Mouse (Mus musculus): ENCODE measurements around the gene Gm4969. TPM values are rescaled to one million over a fixed set of nuclear protein-coding genes. Genes with fewer than 3 reads are reported as not detected.
"Not testable (repeated sequence)": the region's sequence is repeated elsewhere in the genome, so short reads cannot be mapped to it uniquely, and the experiment has no call there.

Gene Gm4969
- total RNA-seq, 2 experiments from 2014 or later: 9.4 to 11.0 TPM

DNA sequence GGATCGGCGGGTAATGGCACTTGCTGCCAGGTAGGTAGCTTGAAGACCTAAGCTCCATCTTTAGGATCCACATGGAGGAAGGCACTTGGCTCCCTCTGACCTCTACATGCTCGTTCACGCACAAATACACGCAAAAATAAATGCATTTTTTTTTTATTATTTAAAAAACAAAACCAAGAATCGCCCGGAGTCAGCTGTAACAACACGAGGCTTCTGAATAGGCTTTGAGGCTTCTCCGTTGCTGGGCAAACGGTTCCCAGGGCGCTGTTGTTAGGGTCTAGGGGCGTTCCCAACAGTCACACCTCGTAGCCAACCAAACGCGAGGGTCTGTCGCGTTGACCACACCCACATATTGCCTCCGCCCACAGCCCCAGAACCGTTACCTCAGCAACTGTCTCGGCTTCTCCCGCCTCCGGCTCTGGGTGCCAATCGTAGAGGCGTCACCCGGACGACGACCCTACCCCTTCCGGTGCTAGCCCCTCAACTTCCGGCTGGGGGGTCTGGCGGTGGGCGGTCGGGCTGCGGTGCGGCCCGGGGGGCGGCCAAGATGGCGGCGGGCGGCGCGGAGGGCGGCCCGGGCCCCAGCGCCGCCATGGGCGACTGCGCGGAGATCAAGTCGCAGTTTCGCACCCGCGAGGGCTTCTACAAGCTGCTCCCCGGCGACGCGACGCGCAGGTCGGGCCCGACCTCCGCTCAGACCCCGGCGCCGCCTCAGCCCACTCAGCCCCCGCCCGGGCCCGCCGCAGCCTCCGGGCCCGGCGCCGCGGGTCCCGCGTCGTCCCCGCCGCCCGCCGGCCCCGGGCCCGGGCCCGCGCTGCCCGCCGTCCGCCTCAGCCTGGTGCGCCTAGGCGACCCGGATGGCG, 42.2 kb downstream of the Gm4969 start, which contains the start of gene Dmwd:
Gene Dmwd, plus strand, starts transcription at position 505 of the 863 bp plus-strand sequence.
- intact Hi-C loops (cut with DNase I): no loop called here
- DNase-seq: peak; percentile 98

DNA sequence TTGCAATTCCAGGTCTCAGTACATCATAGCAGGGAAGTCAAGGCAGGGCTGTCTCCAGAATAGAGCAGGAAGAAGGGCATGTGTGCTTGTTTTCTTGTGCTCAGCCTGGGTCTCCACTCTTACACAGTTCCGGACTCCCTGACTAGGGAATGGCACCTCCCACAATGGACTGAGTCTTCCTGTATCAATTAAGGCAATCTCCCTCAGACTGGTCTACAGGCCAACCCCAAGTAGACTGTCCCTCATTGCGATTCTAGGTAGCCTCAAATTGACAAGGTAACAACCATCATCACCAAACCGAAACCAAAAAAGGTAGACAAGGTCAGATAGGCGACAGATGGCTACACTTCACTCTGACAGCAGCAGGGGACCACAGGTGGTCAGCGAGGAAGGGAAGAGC, 42.9 kb downstream of the Gm4969 start:
- intact Hi-C loops (cut with DNase I): no loop called here
- no peak for DNase-seq

DNA sequence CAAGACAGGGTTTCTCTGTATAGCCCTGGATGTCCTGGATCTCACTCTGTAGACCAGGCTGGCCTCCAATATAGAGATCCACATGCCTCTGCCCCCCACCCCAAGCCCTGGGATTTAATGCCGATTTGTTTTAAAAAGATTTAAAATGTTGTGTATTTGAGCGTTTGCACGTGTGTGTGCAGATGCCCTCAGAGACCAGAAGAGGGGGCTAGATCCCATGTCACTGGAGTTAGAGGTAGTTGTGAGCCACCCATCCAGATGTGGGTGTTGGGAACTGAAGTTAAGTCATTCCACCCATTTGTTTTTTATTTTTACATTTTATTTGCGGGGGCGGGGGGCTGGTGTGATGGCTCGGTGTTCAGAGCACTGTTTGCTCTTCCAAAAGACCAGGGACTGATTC, 43.7 kb downstream of the Gm4969 start:
- intact Hi-C loops (cut with DNase I): no loop called here

DNA sequence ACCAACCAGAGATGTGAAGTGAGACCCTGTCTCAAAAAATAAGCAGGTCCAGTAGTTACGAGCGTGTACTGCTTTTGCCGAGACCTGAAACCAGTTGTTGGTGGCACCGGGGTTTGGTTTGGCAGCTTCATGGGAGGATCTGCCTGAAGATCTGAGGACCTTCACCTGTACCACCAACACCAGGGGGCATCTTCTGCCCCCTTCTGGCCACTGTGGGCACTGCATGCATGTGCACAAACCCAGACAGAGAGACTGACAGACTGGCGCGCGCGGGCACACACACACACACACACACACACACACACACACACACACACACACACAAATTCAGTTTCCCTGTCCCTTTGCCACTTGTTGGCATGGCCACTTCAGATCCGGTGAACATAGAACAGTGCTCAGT, 44.7 kb downstream of the Gm4969 start:
- intact Hi-C loops (cut with DNase I): no loop called here
- peak; percentile 47 for DNase-seq

More for the DNA sequence above, 43.7 kb downstream of the Gm4969 start:
- no peak for DNase-seq

DNA sequence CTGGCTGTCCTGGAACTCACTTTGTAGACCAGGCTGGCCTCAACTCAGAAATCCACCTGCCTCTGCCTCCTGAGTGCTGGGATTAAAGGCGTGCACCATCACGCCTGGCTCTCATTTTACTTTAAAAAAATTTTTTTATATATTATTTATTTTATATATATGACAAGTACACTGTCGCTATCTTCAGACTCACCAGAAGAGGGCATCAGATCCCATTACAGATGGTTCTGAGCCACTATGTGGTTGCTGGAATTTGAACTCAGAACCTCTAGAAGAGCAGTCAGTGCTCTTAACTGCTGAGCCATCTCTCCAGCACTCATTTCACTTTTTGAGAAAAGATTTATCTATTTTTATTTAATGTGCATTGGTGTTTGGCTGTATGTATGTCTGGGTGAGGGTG, 47.1 kb downstream of the Gm4969 start:
- DNase-seq; intact Hi-C loops (cut with DNase I): not testable (repeated sequence)

DNA sequence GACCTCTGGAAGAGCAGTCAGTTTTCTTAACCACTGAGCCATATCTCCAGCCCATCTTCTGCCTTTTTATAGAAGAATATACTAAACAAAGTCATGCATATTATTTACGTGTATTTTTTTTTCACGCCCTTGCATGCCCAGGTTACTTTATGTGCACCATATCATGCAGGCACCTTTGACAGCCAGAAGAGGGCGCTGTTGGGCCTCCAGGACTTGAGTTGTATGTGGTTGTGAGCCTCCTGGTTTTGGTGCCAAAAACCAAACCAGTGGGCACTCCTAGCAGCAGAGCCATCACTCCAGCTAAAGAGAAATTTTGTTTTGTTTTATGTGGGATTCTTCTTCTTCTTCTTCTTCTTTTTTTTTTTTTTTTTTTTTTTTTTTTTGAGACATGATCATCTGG, 48.7 kb downstream of the Gm4969 start:
- no peak for DNase-seq
- intact Hi-C loops (cut with DNase I): no loop called here

DNA sequence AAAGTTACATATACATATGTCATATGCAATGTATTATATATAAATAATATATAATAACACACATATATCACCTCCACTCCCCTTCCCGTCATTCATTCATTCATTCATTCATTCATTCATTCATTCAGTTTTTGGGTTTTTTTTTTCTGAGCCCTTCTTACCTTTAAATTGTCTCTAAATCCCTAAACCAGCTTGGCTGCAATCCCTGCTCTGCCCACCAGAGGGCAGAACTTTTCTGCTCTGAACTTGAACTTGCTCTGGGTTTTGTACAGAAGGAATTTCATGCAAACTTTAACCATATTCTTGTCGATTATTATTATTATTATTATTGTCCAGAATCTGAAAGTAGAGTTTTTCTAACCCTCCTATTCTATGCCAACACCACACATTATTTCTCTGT, 49.5 kb downstream of the Gm4969 start:
- peak; percentile 68 for DNase-seq
- intact Hi-C loops (cut with DNase I): no loop called here

DNA sequence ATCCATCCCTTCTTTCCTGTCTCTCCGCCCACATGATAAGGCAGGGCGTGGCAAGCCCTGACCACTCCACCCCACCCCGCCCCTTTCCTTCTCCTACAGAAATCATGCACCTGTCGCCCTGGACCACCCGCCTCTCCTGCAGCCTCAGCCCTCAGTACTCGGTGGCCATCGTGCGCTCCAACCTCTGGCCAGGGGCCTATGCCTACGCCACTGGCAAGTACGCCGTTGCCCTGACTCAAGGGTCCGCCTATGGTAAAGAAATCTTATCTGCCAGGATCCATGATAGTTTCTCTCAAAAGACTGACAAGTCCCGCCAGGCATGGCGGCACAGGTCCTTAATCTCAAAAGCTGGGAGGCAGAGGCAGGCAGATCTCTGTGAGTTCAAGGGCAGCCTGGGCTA, 50.2 kb downstream of the Gm4969 start:
- intact Hi-C loops (cut with DNase I): no loop called here
- DNase-seq: no peak

DNA sequence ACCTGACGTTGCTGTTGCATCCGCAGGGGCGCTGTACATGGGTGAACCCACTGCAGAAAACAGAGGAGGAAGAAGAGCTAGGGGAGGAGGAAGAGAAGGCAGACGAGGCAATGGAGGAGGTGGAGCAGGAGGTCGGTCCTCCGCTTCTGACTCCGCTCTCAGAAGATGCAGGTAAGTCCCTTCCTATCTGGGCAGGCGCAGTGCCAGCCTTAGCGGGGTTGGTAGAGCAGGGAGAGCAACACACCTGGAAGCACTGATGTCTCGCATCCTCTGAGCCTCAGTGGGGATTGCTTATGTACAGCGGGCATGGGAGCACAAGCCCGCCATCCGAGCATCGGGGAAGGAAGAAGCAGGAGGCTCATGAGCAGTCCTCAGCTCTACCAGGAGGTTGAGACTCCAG, 51.1 kb downstream of the Gm4969 start:
- DNase-seq: no peak
- intact Hi-C loops (cut with DNase I): no loop called here

DNA sequence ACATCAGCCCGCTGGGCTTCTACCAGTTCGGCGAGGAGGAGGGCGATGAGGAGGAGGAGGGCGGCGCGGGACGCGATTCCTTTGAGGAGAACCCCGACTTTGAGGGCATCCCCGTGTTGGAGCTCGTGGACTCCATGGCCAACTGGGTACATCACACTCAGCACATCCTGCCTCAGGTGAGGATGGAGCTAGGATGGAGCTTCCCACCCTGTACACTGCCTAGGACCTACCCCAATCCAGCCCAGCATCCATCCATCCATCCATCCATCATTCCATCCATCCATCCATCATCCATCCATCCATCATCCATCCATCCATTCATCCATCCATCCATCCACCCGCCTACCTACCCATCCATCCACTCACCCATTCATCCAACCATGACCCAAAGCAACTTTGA, 52.3 kb downstream of the Gm4969 start:
- intact Hi-C loops (cut with DNase I): no loop called here
- DNase-seq: no peak

DNA sequence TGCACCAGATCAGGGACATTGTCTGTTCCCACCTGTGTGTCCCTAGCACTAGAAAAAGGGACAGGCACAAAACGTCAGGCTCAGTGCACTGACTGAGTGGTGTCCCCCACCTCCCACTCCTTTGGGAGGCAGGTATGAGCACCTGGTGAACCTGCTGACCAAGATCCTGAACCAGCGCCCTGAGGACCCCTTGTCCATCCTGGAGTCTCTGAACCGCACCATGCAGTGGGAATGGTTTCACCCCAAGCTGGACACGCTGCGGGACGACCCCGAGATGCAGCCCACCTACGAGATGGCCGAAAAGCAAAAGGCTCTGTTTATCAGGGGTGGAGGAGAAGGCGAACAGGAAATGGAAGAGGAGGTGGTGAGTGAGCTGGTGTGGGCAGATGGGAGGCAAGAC, 60.8 kb downstream of the Gm4969 start:
- intact Hi-C loops (cut with DNase I): no loop called here
- no peak for DNase-seq

DNA sequence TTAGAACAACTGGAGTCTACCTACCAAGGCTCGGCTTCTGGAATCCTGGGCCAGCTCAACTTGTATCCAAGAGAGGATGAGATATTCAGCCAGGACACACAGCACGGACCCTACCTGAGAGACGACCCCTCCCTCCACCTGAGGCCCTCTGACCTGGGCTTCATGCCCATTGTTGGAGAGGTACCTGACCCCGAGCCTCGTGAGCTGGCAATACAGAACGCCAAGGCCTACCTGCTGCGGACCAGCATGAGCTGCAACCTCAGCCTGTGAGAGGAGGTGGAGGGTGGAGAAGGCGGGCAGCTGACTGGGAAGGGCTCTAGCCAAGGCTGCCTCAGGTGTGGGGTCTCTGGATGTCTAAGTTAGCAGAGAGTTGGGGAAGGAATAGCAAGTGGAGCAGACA, 63.1 kb downstream of the Gm4969 start:
- intact Hi-C loops (cut with DNase I): no loop called here
- no peak for DNase-seq

DNA sequence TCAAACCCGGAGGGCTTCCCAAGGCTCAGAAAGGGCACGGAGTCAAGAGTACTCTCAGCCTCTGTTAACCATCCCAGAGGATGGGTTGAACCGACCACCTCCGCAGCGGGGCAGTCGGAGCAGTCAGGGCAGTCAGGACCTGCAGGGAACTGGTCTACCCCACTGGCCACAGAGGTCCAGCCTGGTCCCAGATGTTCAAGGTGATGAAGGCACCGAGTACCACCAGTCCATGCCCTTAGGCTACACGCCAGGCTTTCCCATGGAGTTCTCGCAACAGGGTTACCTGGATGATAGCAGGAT, 63.4 kb downstream of the Gm4969 start:
- no peak for DNase-seq
- intact Hi-C loops (cut with DNase I): no loop called here

DNA sequence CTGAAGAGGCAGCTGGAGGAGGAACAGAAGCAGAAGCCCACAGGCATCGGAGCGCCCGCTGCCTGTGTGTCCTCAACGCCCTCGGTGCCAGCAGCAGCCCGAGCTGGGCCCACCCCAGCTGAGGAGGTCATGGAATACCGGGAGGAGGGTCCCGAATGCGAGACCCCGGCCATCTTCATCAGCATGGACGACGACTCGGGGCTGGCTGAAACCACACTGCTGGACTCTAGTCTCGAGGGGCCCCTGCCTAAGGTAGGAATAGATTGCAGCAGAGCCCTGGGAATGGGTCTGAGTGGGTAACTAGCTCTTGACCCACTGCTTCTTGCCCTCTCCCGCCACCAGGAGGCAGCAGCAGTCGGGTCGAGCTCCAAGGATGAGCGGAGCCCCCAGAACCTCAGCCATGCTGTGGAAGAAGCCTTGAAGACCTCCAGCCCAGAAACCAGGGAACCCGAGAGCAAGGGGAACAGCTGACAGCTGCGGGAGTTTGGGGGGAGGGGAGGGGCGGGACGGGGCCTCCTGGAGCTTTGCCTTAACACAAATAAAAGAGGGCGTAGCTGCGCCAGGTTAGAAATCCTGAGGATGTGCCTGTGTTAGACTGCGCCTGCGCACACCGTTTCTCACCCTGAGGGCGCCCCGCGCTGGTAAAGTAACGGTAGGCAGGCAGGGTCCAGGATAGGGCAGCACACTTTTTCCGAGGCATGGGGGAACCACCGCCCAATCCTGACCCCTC, 64.0 kb downstream of the Gm4969 start, which contains the start of gene Rsph6a:
Gene Rsph6a, plus strand, starts transcription at position 644 of the 730 bp plus-strand sequence.
- peak; percentile 79 for DNase-seq
- intact Hi-C loops (cut with DNase I): no loop called here

DNA sequence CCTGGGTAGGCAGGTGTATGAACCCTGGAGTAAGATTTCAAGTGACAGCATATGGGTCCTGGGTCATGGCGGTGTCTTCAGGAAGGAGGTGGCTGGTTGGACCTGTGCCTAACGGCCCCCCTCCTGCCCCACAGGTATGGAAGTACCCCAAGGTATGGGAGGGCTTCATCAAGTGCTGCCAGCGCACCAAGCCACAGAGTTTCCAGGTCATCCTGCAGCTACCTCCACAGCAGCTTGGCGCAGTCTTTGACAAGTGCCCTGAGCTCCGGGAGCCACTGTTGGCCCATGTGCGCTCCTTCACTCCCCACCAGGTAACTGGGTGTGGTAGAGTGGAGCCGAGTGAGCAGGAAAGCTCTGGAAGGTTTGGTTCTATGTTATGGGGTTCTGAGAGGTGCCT, 65.0 kb downstream of the Gm4969 start:
- no peak for DNase-seq
- intact Hi-C loops (cut with DNase I): no loop called here

DNA sequence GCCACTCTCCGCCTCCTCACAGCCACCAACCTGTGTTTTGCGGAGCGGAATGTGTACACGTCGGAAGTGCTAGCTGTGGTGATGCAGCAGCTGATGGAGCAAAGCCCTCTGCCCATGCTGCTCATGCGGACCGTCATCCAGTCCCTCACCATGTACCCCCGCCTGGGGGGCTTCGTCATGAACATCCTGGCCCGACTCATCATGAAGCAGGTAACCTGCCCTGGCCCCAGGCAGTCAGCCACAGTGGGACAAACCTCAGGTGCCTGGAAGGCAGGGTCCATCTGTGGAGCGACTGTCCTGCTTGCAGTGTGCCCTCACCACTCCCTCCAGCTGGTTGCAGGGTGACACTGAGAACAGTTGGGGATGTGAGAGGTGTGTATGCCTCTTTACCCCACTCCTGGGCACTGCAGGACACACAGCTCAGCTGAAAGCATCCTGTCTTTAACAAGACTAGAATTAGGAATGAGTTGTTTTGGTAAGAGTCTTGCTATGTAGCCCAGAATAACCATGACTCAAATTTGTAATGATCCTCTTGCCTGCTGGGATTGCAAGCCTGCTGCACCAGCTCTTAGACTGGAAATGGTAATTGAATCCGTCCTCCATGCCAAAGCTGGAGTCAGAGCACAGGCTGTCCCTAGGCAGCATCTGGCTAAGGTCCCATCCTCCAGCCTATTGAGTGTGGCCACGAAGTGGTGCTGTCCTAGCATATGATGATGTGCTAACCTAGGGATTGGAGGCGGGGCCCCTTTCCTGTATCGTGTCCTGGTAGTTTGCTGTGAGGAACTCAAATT, 65.6 kb downstream of the Gm4969 start:
- intact Hi-C loops (cut with DNase I): no loop called here
- DNase-seq: no peak

DNA sequence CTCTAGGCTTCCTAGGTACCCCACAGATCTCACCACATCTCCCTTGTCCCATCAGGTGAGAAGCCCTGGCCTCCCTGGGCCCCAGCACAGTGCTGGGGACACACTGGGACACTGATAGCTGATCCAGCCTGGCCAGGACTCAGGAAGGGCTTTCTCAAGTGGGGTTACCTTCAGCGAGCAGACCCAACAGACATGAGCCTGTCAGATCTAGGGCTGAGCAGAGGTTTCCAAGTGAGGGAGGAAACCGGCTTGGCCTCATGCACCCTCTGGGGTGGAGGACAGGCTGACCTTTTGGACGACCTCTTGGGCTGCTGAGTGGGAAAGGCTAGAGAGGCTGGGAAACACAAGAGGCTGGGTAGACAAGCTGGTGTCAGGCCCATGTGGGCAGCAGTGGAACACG, 67.0 kb downstream of the Gm4969 start:
- no peak for DNase-seq
- intact Hi-C loops (cut with DNase I): no loop called here

DNA sequence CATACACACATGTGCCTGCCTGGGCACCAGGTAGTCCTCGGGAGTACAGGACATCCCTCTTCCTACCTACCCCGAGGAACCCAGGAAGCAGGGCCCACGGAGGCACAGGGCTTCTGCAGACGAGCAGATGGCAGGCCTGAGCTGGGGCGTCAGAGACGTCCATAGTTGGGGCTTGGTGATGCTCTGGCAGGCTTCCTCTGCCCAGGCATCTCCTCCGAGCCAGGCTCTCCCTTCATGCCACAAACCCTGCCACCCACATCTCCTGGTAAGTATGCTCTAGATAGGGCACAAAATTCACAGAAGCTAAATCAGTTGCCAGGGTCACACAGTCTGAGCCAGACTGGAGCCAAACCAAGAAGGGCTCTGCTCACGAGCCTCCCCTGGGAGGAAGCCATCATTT, 68.0 kb downstream of the Gm4969 start:
- intact Hi-C loops (cut with DNase I): no loop called here
- peak; percentile 32 for DNase-seq

DNA sequence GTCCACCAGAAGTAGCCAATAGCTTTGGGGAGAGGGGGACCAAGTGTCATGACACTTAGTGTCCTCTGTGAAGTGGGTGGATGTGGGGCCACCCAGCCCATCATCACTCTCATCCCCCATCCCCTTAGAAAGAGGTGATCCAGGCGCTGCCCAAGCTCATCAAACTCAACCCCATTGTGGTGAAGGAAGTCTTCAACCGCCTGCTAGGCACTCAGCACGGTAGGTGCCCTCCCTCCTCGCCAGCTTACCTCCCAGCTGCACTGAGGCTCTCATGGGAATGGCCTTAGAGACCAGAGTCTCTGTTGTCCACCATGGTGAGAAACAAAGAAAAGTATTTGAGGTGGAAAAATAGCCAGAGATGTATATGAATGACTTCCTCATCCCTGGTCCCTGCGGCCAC, 68.9 kb downstream of the Gm4969 start:
- intact Hi-C loops (cut with DNase I): no loop called here

More for the DNA sequence above, 68.9 kb downstream of the Gm4969 start:
- DNase-seq: no peak

Measured in left cerebral cortex, postnatal 4 days (tissue).